Mouse (Mus musculus): ENCODE measurements at regions not wholly inside any gene's neighbourhood (a gene's known extent, or its start where the extent isn't known, plus 50 kb on each side); places are given as distances from the start of the nearest gene placed in this dataset.
A peak's percentile ranks its signal among the peaks of the same experiment; 100 is the strongest.

- DNase-seq (ENCODE audit: low read depth): no peak
Measured at GRCm38 (mm10) chr13:97451276-97451675, 210.4 kb downstream of the Enc1 start.

DNA sequence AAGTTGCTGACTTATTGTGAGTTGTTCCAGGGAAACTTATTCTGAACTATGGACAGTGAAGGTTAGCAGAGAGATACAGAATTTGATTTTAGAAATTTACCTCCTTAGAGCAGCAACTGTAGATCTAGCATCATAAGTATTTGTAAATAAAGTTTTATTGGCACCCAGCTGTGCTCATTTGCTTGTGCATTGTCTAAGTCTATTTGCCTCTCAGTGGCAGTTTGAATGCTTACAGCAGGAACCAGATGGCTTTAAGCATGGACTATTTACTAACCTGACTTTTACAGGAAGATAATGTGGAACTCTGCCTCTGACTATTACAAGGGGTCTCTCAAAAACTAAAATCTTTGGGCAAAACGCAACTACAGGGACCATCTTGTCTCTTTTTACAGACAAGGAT lies 207.2 kb downstream of the Enc1 start:
- DNase-seq (ENCODE audit: low read depth): no peak

DNA sequence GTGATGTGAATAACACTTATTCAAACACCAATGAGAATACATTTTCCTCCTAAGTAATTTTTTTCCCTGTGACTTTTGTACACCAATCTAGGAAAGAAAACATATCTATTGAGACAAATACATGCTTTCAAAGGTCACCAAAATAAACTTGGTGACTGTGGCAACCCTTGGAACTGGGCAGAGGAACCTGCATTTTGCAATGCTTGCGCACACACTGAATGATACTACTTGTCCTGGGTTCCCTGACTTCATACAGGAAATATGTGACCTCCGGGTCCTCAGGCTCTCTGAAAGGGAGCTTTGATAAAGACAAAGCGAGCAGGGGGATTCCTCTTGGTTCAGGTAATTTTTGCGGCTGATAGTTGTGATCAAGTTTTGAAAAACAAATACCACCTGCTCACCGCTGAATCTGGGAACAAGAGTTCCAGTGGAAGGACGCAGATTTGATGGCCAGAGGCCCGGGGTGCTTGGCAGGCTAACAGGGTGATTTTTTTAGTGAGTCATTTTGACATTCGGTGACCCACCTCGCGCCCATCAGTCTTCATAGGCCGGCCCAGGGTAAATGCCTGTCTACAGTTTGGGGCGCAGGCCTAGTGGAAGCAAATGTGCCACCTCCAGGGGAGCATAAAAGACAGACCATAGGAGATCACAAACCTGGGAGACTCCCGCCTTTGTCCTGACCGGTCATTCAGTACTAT lies 203.0 kb downstream of the Enc1 start:
- peak; percentile 37 for DNase-seq (ENCODE audit: low read depth)

DNA sequence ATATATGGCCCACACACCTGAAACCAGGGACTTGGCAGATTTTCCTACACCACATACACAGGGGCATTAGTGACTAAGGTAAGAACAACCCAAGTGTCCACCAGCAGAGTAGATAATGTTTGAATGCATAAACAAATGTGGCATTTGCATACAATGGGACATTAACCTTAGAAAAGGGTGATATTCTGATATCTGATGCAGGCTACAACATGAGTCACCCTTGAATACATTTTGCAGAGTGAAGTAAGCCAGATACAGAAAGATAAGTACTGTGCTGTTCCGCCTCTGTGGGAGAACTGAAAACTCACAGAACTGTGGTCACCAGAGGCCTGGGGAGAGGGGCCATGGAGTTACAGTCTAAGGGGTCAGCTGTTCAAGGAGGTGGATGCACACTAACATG lies 201.9 kb downstream of the Enc1 start:
- DNase-seq (ENCODE audit: low read depth): no peak

DNA sequence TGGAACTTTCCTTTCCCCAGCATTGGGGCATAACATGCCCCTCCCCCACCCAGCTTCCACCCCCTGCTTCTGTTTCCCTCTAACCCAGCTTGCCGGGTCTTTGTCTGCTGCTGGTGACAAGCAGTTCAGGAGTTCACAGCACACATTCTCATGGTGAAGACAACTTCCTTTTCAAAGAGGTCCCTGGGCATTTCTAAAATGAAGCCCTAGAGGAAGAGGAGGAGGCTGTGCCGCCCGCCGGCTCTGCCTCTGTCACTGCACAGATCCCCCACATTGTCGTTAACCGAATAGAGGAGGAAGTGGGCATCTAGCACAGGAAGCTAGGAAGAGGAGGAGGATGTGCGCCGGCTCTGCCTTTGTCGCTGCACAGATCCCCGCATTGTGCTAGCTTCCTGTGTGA lies 201.4 kb downstream of the Enc1 start:
- DNase-seq (ENCODE audit: low read depth): no peak

- DNase-seq (ENCODE audit: low read depth): no peak
Measured at GRCm38 (mm10) chr13:97441803-97442202, 200.9 kb downstream of the Enc1 start.

GRCm38 (mm10) chr13:97439216-97439979 lies 198.5 kb downstream of the Enc1 start:
- DNase-seq (ENCODE audit: low read depth): no peak

GRCm38 (mm10) chr13:97438692-97439091 lies 197.8 kb downstream of the Enc1 start:
- no peak for DNase-seq (ENCODE audit: low read depth)

GRCm38 (mm10) chr13:97438277-97438676 lies 197.4 kb downstream of the Enc1 start:
- DNase-seq (ENCODE audit: low read depth): no peak

DNA sequence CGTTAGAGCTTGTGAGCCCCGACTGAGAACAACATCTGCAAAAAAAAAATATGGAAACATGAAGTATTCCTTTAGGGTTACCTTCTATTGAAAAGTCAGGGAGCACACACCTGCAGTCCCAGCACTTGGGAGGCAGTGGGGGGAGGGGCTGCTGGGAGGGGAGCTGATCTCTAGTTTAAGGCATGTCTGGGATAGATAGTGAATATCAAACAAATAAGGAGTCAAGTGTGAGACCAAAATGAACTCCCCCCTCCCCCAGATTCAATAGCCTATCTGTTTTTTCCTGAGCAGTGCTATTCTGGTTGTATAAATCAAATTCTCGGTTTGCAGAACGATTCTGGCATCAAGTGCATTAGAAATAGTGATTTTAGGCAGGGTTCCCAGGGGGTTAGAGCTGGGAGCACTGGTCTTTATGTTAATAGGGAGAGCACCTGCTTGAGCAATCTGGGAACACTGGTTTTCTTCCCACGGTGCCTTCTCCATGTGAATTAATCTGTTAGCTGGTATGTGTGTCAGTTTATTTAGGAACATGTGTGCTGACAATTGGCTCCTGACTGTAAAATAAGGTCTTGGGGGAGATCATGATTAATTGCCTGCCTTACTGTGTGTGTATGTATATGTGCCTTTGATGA lies 195.9 kb downstream of the Enc1 start:
- no peak for DNase-seq (ENCODE audit: low read depth)

DNA sequence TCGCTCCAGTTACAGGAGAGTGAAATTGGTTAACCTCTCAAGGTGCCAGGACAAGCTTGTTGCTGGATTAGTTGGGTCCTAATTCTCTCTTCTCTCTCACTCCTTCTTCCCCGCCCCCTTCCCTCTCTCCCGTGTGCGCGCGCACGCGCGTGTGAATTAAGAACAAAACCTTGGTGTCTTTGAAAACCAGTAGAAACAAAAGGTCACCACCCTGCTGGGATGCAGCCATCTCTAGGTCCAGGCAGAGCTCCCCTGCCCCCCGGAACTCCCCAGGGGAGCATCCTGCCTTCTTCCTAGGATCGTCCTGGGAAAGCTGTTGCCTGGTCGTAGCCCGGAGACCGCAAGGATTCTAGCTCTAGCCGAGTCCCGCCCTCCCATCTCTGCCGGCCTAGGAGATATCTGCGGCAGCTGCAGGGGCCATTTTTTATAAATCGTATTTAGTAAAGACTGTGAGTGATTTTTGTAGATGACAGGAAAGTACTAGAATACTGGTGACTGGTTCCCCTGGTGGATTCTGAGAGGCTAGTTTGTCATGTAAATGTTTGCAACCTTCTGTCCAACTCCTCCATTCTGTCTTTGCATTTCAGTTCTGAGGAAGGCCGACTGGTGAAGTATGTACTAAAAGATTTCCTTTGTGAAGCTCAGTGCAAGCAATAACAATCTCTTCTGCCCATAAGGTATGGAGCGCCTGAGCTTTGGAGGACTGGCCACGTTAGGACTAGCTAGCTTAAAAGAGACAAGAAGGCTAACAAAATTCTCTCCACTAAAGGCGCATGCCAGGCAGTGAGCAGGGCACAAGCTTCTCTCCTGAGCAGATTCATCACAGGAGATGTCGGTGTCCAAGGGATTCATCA lies 195.2 kb downstream of the Enc1 start:
- DNase-seq (ENCODE audit: low read depth): no peak

DNA sequence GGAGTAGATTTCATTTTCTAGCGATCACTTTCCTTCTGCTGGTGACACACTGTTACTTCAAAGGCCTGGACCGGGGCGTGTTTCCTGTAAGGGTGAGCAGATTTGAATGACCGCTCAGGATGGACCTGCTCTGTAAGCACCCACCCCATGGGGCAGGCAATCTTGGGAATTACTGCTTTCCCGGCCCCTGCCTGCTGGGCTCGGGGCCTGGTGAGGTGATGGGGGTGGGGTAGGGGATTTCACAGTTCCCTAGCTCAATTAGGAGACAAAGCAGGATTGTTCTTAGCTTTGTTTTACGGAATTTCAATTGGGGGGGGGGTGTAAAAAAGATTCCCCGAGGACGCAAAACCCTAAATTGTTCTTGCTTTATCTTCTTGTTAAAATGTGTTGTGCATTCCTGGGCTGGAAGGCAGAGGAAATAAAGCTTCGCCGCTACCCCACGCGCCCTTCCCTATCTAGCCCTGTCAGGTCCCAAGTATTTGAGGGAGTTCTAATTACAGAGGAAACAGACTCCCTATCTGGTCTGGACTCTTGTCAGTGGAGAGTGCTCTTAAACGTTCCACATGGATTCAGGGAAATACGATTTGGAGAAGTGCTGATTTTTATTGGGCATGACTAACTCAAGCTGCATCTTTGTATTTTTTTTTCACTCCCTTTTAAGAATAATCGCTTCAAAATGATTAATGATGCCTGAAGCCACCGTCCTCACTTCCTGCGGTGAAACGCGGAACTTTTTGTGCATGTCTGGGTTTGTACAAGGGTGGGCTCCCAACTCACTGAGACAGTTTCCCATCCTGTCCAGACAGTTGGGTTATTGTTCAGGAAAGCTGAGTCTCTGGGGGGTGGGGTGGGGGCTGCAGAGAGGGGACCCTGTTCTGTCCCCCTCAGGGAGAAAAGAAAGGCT lies 194.3 kb downstream of the Enc1 start:
- DNase-seq (ENCODE audit: low read depth): no peak

GRCm38 (mm10) chr13:97434167-97434566 lies 193.3 kb downstream of the Enc1 start:
- DNase-seq (ENCODE audit: low read depth): no peak

GRCm38 (mm10) chr13:97432627-97433026 lies 191.7 kb downstream of the Enc1 start:
- DNase-seq (ENCODE audit: low read depth): no peak

DNA sequence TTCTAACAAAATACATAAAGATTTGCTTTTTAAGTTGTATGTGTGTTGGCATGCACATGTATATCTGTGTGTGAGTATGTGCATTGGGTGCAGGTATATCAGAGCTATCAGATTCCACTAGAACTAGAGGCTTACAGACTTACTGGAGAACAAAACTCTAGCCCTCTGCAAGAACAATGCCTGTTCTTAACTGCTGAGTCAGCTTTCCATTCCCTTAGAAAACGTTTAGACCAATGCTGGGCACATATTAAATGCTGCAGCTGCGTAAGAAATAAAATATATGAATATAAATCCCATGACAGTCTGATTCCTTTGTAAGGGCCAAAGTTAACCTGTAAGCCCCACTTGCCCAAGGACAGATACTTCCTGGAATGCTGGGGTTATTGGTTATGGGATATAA lies 190.0 kb downstream of the Enc1 start:
- DNase-seq (ENCODE audit: low read depth): no peak

DNA sequence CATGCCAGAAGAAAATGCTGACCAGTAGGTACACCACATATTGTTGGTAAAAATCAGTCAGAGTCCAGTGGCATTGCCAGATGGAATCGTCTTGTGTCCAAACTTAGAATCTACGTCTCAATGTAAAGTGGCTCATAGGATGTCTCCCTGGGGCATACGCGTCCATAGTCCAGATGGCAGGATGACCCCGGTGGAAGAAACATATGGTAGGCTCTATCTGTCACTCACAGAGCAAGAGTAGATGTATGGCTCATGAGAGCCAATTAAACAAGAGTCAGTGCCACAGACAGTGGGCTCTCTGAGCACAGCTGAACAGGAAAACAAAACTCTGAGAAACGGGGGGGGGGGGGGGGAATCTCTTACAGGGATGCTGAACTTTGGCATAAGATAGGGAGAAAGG lies 187.3 kb downstream of the Enc1 start:
- no peak for DNase-seq (ENCODE audit: low read depth)

- DNase-seq (ENCODE audit: low read depth): no peak
Measured at GRCm38 (mm10) chr13:97427537-97427936, 186.6 kb downstream of the Enc1 start.

- no peak for DNase-seq (ENCODE audit: low read depth)
Measured at GRCm38 (mm10) chr13:97425731-97426130, 184.8 kb downstream of the Enc1 start.

- peak; percentile 50 for DNase-seq (ENCODE audit: low read depth)
Measured at GRCm38 (mm10) chr13:97423911-97424310, 183.0 kb downstream of the Enc1 start.

DNA sequence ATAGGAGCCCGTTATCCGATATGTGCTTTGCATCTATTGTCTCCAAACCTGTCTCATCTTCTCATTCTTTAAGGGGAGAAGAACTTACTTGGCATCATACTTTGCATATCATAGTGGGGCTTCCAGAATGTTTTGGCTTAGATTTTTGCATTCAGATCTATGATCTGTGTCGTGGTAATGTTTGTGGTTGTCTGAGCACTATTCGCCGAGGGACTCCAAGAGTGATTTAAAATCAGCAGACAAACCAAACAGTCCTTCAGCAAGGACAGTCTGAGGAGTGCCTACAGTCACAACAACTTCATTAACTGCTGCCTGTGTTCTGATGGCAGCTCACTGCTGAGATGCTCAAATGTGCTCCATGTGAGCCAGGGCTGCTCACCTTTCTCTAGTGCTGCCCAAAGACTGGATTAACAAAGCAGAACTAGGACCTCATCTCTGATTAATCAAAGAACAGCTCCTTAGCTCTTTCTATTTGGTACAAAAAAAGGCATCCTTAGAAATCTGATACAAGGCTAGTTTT lies 182.5 kb downstream of the Enc1 start:
- no peak for DNase-seq (ENCODE audit: low read depth)

DNA sequence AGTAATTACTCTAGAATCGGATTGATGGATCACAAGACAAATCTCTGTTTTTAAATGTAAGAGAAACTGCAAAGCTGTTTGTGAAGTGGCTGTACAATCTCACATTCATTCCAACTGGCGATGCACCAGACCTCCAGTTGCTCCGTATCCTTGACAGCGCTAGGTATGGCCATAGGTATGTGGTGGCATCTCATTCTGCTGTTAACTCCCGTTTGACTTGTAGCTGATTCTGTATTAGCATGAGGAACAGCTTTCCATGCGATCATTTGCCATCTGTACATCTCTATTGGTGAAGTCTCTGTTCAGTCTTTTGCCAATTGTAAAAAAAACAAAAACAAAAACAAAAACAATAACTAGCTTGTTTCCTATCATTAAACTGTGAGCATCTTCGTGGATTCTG lies 182.0 kb downstream of the Enc1 start:
- DNase-seq (ENCODE audit: low read depth): no peak

All from fibroblast of lung, adult 2 months (primary cell).